Mouse (Mus musculus) ZHBTc4 (cell line): ENCODE measurements around the gene Hip1.

Experiments
- DNase-seq: peaks from one replicate; pipeline ENCODE4 v3.0.0-alpha.2; 2011; ENCODE audit warnings: low read depth, low spot score

The Hip1 gene

GRCm38 (mm10) chr5:135369787-135370654 lies 174.9 kb downstream of the Hip1 start, which contains the start of gene Nsun5:
TSS of gene Nsun5 (plus strand) at chr5:135369953.
- DNase-seq = peak; percentile 98

GRCm38 (mm10) chr5:135369196-135369595 lies 175.7 kb downstream of the Hip1 start:
- DNase-seq = peak; percentile 65

GRCm38 (mm10) chr5:135368312-135368711 lies 176.6 kb downstream of the Hip1 start:
- no peak for DNase-seq

- DNase-seq = no peak
Measured at GRCm38 (mm10) chr5:135367841-135368240, 177.1 kb downstream of the Hip1 start.

GRCm38 (mm10) chr5:135363540-135363939 lies 181.4 kb downstream of the Hip1 start:
- peak; percentile 79 for DNase-seq

- DNase-seq = no peak
Measured at GRCm38 (mm10) chr5:135362572-135362971, 182.3 kb downstream of the Hip1 start.

GRCm38 (mm10) chr5:135359772-135360171 lies 185.1 kb downstream of the Hip1 start:
- DNase-seq = no peak

GRCm38 (mm10) chr5:135357556-135357955 lies 187.4 kb downstream of the Hip1 start:
- DNase-seq = no peak
